Mouse (Mus musculus): Measurements from ENCODE around the gene Elmo2. TPM values are rescaled to one million over a fixed set of nuclear protein-coding genes. Genes with fewer than 3 reads are reported as not detected.

The Elmo2 gene
- polyA plus RNA-seq, 1 experiment from 2014 or later, result 98.6 TPM

GRCm38 (mm10) chr2:165252801-165253200, 73.5 kb downstream of the Elmo2 start:
- WGBS, result 50% methylated on average over 9 of the region's 9 CpGs
- peaks cover 34% of the 10 kb centered on the region for H3K27me3 ChIP-seq
- H3K4me1 ChIP-seq (replicated peaks), result peaks cover 53% of the 10 kb centered on the region
- H3K4me2 ChIP-seq (replicated peaks), result no peak overlapping the region
- no peaks in the 10 kb centered on the region for H3K36me3 ChIP-seq
- ATAC-seq, result no peak
- no peak overlapping the region for H3K4me3 ChIP-seq (replicated peaks)
- H3K9me3 ChIP-seq, result no peaks in the 10 kb centered on the region
- no peak overlapping the region for H3K27ac ChIP-seq
- H3K9ac ChIP-seq (replicated peaks), result no peak overlapping the region

GRCm38 (mm10) chr2:165252381-165252780, 73.9 kb downstream of the Elmo2 start:
- ATAC-seq, result no peak
- H3K9ac ChIP-seq (replicated peaks), result no peak overlapping the region
- no peak overlapping the region for H3K4me3 ChIP-seq (replicated peaks)
- H3K36me3 ChIP-seq, result no peaks in the 10 kb centered on the region
- H3K4me2 ChIP-seq (replicated peaks), result no peak overlapping the region
- H3K9me3 ChIP-seq, result no peaks in the 10 kb centered on the region
- WGBS, result 78% methylated on average over 8 of the region's 8 CpGs
- no peak overlapping the region for H3K27ac ChIP-seq
- peaks cover 49% of the 10 kb centered on the region for H3K4me1 ChIP-seq (replicated peaks)
- peaks cover 35% of the 10 kb centered on the region for H3K27me3 ChIP-seq

- Histone ChIP-seq H3K4me3 (replicated peaks) (no peak overlapping the region), H3K27ac (no peak overlapping the region), H3K27me3 (peaks cover 33% of the 10 kb centered on the region), H3K9ac (replicated peaks) (no peak overlapping the region), H3K9me3 (no peaks in the 10 kb centered on the region), H3K36me3 (no peaks in the 10 kb centered on the region), H3K4me2 (replicated peaks) (no peak overlapping the region), H3K4me1 (replicated peaks) (peaks cover 49% of the 10 kb centered on the region)
- no peak for ATAC-seq
- WGBS, result 87% methylated on average over 1 of the region's 1 CpGs
Measured at GRCm38 (mm10) chr2:165250903-165251302, 75.4 kb downstream of the Elmo2 start.

GRCm38 (mm10) chr2:165248967-165249366, 77.3 kb downstream of the Elmo2 start:
- Histone ChIP-seq H3K27ac (no peak overlapping the region), H3K4me3 (replicated peaks) (no peak overlapping the region), H3K27me3 (peaks cover 36% of the 10 kb centered on the region), H3K9me3 (no peaks in the 10 kb centered on the region), H3K9ac (replicated peaks) (no peak overlapping the region), H3K36me3 (no peaks in the 10 kb centered on the region), H3K4me1 (replicated peaks) (peaks cover 42% of the 10 kb centered on the region), H3K4me2 (replicated peaks) (no peak overlapping the region)
- no peak for ATAC-seq
- WGBS, result 22% methylated on average over 3 of the region's 3 CpGs

- Histone ChIP-seq H3K9ac (replicated peaks) (no peak overlapping the region), H3K4me1 (replicated peaks) (peaks cover 44% of the 10 kb centered on the region), H3K36me3 (no peaks in the 10 kb centered on the region), H3K4me2 (replicated peaks) (no peak overlapping the region), H3K9me3 (no peaks in the 10 kb centered on the region), H3K27ac (no peak overlapping the region), H3K27me3 (peaks cover 40% of the 10 kb centered on the region), H3K4me3 (replicated peaks) (no peak overlapping the region)
- ATAC-seq, result peak; percentile 29; the same call in 1 of the 2 replicates
- 10% methylated on average over 11 of the region's 11 CpGs for WGBS
Measured at GRCm38 (mm10) chr2:165246349-165246748, 79.9 kb downstream of the Elmo2 start.

- H3K27ac ChIP-seq, result peak overlapping the region; percentile 44
Measured at GRCm38 (mm10) chr2:165243122-165243720, 83.1 kb downstream of the Elmo2 start.

GRCm38 (mm10) chr2:165242575-165242974, 83.7 kb downstream of the Elmo2 start:
- WGBS, result 2% methylated on average over 13 of the region's 13 CpGs
- no peak overlapping the region for H3K4me3 ChIP-seq (replicated peaks)
- H3K27ac ChIP-seq, result peak overlapping the region; percentile 44
- H3K9me3 ChIP-seq, result no peaks in the 10 kb centered on the region
- peak overlapping the region; percentile 25 for H3K4me2 ChIP-seq (replicated peaks)
- H3K27me3 ChIP-seq, result peaks cover 69% of the 10 kb centered on the region
- ATAC-seq, result no peak
- no peaks in the 10 kb centered on the region for H3K36me3 ChIP-seq
- H3K9ac ChIP-seq (replicated peaks), result peak overlapping the region; percentile 26; the same call in 1 of the 2 replicates
- peaks cover 47% of the 10 kb centered on the region for H3K4me1 ChIP-seq (replicated peaks)

More at GRCm38 (mm10) chr2:165243122-165243720, 83.1 kb downstream of the Elmo2 start:
- 5% methylated on average over 11 of the region's 11 CpGs for WGBS
- peaks cover 44% of the 10 kb centered on the region for H3K4me1 ChIP-seq (replicated peaks)
- H3K36me3 ChIP-seq, result no peaks in the 10 kb centered on the region
- H3K4me3 ChIP-seq (replicated peaks), result no peak overlapping the region
- no peaks in the 10 kb centered on the region for H3K9me3 ChIP-seq
- H3K9ac ChIP-seq (replicated peaks), result peak overlapping the region; percentile 26; the same call in 1 of the 2 replicates
- H3K27me3 ChIP-seq, result peaks cover 68% of the 10 kb centered on the region
- H3K4me2 ChIP-seq (replicated peaks), result peak overlapping the region; percentile 25
- ATAC-seq, result peak; percentile 46

GRCm38 (mm10) chr2:165241786-165242185, 84.5 kb downstream of the Elmo2 start:
- Histone ChIP-seq H3K4me3 (replicated peaks) (no peak overlapping the region), H3K36me3 (no peaks in the 10 kb centered on the region), H3K27ac (no peak overlapping the region), H3K4me2 (replicated peaks) (no peak overlapping the region), H3K9me3 (no peaks in the 10 kb centered on the region), H3K27me3 (peaks cover 70% of the 10 kb centered on the region), H3K9ac (replicated peaks) (no peak overlapping the region), H3K4me1 (replicated peaks) (peaks cover 41% of the 10 kb centered on the region)
- ATAC-seq, result no peak
- 65% methylated on average over 7 of the region's 7 CpGs for WGBS

GRCm38 (mm10) chr2:165240371-165240770, 85.9 kb downstream of the Elmo2 start:
- H3K4me1 ChIP-seq (replicated peaks), result peaks cover 33% of the 10 kb centered on the region
- H3K27me3 ChIP-seq, result peaks cover 83% of the 10 kb centered on the region
- WGBS, result 42% methylated on average over 8 of the region's 8 CpGs

GRCm38 (mm10) chr2:165239533-165240144, 86.6 kb downstream of the Elmo2 start:
- Histone ChIP-seq H3K4me2 (replicated peaks) (no peak overlapping the region), H3K4me3 (replicated peaks) (no peak overlapping the region), H3K9ac (replicated peaks) (no peak overlapping the region), H3K27ac (no peak overlapping the region), H3K36me3 (no peaks in the 10 kb centered on the region), H3K4me1 (replicated peaks) (peaks cover 40% of the 10 kb centered on the region), H3K27me3 (peaks cover 86% of the 10 kb centered on the region), H3K9me3 (no peaks in the 10 kb centered on the region)
- no peak for ATAC-seq
- WGBS, result 30% methylated on average over 15 of the region's 15 CpGs

More at GRCm38 (mm10) chr2:165240371-165240770, 85.9 kb downstream of the Elmo2 start:
- no peak overlapping the region for H3K9ac ChIP-seq (replicated peaks)
- H3K36me3 ChIP-seq, result no peaks in the 10 kb centered on the region
- no peak overlapping the region for H3K4me3 ChIP-seq (replicated peaks)
- no peaks in the 10 kb centered on the region for H3K9me3 ChIP-seq
- no peak overlapping the region for H3K4me2 ChIP-seq (replicated peaks)
- H3K27ac ChIP-seq, result no peak overlapping the region
- no peak for ATAC-seq

- Histone ChIP-seq H3K9me3 (no peaks in the 10 kb centered on the region), H3K27me3 (peaks cover 81% of the 10 kb centered on the region), H3K36me3 (no peaks in the 10 kb centered on the region), H3K4me1 (replicated peaks) (peaks cover 48% of the 10 kb centered on the region), H3K4me3 (replicated peaks) (no peak overlapping the region), H3K4me2 (replicated peaks) (no peak overlapping the region), H3K9ac (replicated peaks) (no peak overlapping the region), H3K27ac (no peak overlapping the region)
- 1% methylated on average over 12 of the region's 12 CpGs for WGBS
- no peak for ATAC-seq
Measured at GRCm38 (mm10) chr2:165238416-165239145, 87.7 kb downstream of the Elmo2 start.

Data from midbrain, embryonic 13.5 days (tissue).